Mouse (Mus musculus) limb, embryonic 12.5 days (tissue): ENCODE data around the gene Olfr1105. TPM values are rescaled to one million over a fixed set of nuclear protein-coding genes. Genes with fewer than 3 reads are reported as not detected.

Experiments
- ATAC-seq: fragments of 200-750 bp; cut with Nextera tagmentation; 2 replicates; pipeline ENCODE4 v1.8.0; 2017; ENCODE audit warnings: low read depth, moderate TSS enrichment; ENCODE audit not compliant: insufficient number of reproducible peaks, insufficient read depth, low FRiP score, low TSS enrichment
- H3K27ac ChIP-seq: fragments of 300-500 bp; sonication (generic); 2 replicates; pipeline ENCODE4 v1.5.1; 2016; ENCODE audit warnings: mild to moderate bottlenecking, moderate library complexity
- H3K27me3 ChIP-seq: fragments of 300-500 bp; sonication (generic); 2 replicates; pipeline ENCODE4 v1.6.1; 2016; ENCODE audit warnings: mild to moderate bottlenecking, moderate library complexity
- H3K36me3 ChIP-seq: fragments of 300-500 bp; sonication (generic); 2 replicates; pipeline ENCODE4 v1.6.1; 2016; ENCODE audit warnings: mild to moderate bottlenecking, moderate library complexity
- H3K4me1 ChIP-seq: fragments of 300-500 bp; sonication (generic); replicated peaks from 2 replicates; pipeline ENCODE4 v1.6.1; 2016
- H3K4me2 ChIP-seq: fragments of 300-500 bp; sonication (generic); 2 replicates; pipeline ENCODE4 v1.6.1; 2016; ENCODE audit warnings: mild to moderate bottlenecking, moderate library complexity
- H3K4me3 ChIP-seq: fragments of 300-500 bp; sonication (generic); replicated peaks from 2 replicates; pipeline ENCODE4 v1.5.1; 2016; ENCODE audit warnings: mild to moderate bottlenecking
- H3K9ac ChIP-seq: fragments of 300-500 bp; sonication (generic); replicated peaks from 2 replicates; pipeline ENCODE4 v1.6.1; 2016; ENCODE audit warnings: mild to moderate bottlenecking, moderate library complexity
- H3K9me3 ChIP-seq: fragments of 300-500 bp; sonication (generic); 2 replicates; pipeline ENCODE4 v1.6.1; 2016; ENCODE audit warnings: mild to moderate bottlenecking, moderate library complexity
- WGBS: fragments of 180-500 bp; shearing (Covaris S2); methylation state at CpG from one replicate; pipeline ENCODE4 v1.1.7; 2016; 5-methylcytosine and 5-hydroxymethylcytosine counted together
- polyA plus RNA-seq: library from polyadenylated mRNA; unstranded; fragments of >200 nt; fragmentation: Nextera tagmentation; extraction: Ambion mirVana; gene quantifications from 2 replicates; pipeline ENCODE4 v1.2.1, GENCODE M21; 2016

Olfr1105 gene
- not detected in 2 replicates for polyA plus RNA-seq

DNA sequence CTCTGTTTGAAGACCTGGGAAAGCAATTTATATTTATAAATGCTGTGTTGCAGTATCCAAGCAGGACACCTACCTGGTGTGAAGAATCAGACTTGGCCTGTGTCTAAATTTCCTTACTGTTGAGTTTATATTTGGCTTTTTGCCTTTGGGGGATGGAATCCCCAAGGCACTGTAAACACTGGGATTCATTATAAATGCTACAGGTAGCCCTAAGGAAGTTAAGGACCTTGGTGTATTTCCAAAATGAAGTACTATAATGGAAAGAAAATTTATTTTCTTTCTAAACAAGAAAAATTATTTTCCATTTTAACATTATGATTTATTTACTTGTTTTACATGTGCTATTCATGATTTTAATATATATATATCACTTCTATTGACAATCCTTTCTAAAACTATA lies at the start of gene Olfr1105:
Gene Olfr1105 (minus strand): TSS at position 101 of the 400 bp plus-strand sequence.
- no peak for ATAC-seq
- no peak within 1 kb of the TSS for H3K27ac ChIP-seq
- H3K4me2 ChIP-seq, result no peak within 1 kb of the TSS
- H3K27me3 ChIP-seq, result no peaks in the 10 kb centered on the region
- no peaks in the 10 kb centered on the region for H3K9me3 ChIP-seq
- H3K4me1 ChIP-seq, result no peaks in the 10 kb centered on the region
- no peak within 1 kb of the TSS for H3K4me3 ChIP-seq
- H3K36me3 ChIP-seq, result no peaks in the 10 kb centered on the region
- H3K9ac ChIP-seq, result no peak within 1 kb of the TSS

DNA sequence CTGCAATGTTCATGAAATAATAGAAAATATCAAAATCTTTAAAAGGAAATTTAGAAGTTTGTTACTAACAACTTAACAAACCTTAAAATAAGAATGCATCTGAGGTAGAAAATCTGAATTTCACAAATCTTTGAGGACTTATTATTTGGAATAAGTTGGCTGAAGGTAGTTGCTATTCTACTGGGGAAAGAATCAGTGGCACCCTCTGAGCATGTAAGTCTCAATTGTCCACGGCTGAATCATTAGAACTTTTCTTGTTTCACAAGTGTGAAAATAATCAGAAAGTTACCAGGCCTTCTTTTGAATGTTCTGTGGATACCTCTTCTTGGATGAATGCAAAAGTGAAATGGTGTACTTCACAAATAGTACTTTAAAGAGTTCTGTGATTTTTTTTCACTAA lies 39.4 kb upstream of the Olfr1105 start, which contains the start of gene Olfr1107:
Gene Olfr1107 (minus strand): TSS at position 101 of the 400 bp plus-strand sequence.
- Histone ChIP-seq H3K4me3 (no peak within 1 kb of the TSS), H3K4me2 (no peak within 1 kb of the TSS), H3K27me3 (no peaks in the 10 kb centered on the region), H3K9me3 (no peaks in the 10 kb centered on the region), H3K9ac (no peak within 1 kb of the TSS), H3K4me1 (no peaks in the 10 kb centered on the region), H3K36me3 (no peaks in the 10 kb centered on the region), H3K27ac (no peak within 1 kb of the TSS)
- ATAC-seq, result no peak
- WGBS, result 80% methylated on average over 1 of the region's 1 CpGs

DNA sequence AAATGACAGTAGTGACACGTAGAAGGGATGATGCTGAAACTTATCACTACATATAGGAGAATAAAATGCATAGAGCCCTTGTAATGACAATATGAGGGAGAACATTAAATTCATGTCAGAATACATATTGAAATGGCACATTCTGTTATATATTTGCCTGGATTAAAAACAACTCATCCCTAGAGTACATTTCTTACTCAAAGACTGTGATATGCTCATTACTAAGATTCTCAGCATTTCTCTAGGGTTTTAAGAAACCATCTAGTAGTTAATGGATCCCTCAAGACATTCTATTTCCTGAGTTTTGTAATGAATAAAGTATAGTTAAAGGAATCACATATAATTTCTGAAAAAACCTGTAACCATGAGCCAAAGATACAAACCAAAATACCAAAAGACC lies 15.8 kb upstream of the Olfr1105 start, which contains the start of gene Olfr1106:
Gene Olfr1106 (minus strand): TSS at position 101 of the 400 bp plus-strand sequence.
- 78% methylated on average over 1 of the region's 1 CpGs for WGBS
- H3K27ac ChIP-seq, result no peak within 1 kb of the TSS
- H3K4me2 ChIP-seq, result no peak within 1 kb of the TSS
- H3K27me3 ChIP-seq, result no peaks in the 10 kb centered on the region
- no peaks in the 10 kb centered on the region for H3K36me3 ChIP-seq
- no peak within 1 kb of the TSS for H3K4me3 ChIP-seq
- H3K9ac ChIP-seq, result no peak within 1 kb of the TSS
- no peaks in the 10 kb centered on the region for H3K4me1 ChIP-seq
- H3K9me3 ChIP-seq, result no peaks in the 10 kb centered on the region
- no peak for ATAC-seq

DNA sequence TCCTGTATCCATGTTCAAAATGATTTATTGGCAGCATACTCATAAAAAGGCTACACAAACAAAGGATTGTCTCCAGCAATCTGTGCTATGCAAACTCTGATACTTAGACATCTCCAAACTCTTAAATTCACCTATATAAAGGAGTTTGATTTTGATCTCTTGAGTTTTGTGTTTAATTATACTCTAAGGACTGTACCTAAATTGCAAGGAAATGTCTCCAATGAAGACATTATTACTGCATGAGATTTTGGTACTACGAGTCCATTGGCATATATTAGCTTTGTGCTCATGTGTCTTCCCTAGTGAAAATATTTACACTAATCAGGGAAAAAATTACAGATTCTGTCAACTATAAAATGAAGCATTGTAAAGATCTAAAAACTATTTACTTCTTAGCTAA lies 9.4 kb downstream of the Olfr1105 start, which contains the start of gene Olfr1104:
Gene Olfr1104 (minus strand): TSS at position 101 of the 400 bp plus-strand sequence.
- no peaks in the 10 kb centered on the region for H3K27me3 ChIP-seq
- no peaks in the 10 kb centered on the region for H3K36me3 ChIP-seq
- no peaks in the 10 kb centered on the region for H3K4me1 ChIP-seq
- H3K9ac ChIP-seq, result no peak within 1 kb of the TSS
- H3K4me3 ChIP-seq, result no peak within 1 kb of the TSS
- H3K9me3 ChIP-seq, result no peaks in the 10 kb centered on the region
- no peak within 1 kb of the TSS for H3K27ac ChIP-seq
- ATAC-seq, result no peak
- no peak within 1 kb of the TSS for H3K4me2 ChIP-seq
- 87% methylated on average over 1 of the region's 1 CpGs for WGBS

DNA sequence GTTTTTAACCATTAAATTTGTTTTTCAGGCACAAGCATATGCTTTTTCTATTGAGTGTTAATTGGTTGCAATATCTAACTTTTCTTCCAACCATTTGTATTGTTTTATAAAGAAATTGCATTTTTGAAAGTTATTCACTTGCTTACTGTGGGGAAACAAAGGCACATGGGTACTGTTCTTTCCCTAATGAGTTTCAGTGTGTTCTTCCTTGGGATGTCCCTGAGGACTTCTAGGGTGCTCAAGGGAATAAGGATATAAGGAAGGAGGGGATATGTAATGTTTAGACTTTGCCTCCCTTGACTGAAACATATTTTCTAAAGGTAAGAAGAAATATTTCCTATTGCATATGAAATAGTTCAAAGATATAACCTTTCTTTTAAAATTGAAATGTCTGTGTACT lies 38.2 kb downstream of the Olfr1105 start, which contains the start of gene Olfr1102:
Gene Olfr1102 (plus strand): TSS at position 301 of the 400 bp plus-strand sequence.
- no peak within 1 kb of the TSS for H3K9ac ChIP-seq
- no peaks in the 10 kb centered on the region for H3K36me3 ChIP-seq
- H3K4me2 ChIP-seq, result no peak within 1 kb of the TSS
- ATAC-seq, result no peak
- H3K27ac ChIP-seq, result no peak within 1 kb of the TSS
- no peaks in the 10 kb centered on the region for H3K9me3 ChIP-seq
- H3K27me3 ChIP-seq, result no peaks in the 10 kb centered on the region
- H3K4me1 ChIP-seq, result no peaks in the 10 kb centered on the region
- no peak within 1 kb of the TSS for H3K4me3 ChIP-seq

DNA sequence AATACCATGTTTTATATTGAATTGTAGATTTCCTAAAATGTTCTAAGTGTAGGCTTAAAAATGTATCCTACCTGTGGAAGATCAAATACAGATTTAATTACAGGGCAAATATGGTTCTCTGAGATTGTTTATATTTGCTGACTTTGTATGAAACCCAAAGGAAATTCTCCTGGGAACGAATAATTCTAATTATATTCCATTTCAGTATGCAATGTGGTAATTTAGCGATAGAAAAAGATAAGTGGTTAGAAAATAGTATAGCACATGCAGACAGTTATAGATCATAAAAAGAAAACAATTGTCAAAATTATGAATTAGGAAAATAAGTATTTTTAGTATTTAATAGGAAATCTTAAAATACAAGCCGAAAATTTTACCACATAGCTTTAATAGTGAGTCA lies 45.2 kb downstream of the Olfr1105 start, which contains the start of gene Olfr1101:
Gene Olfr1101 (minus strand): TSS at position 101 of the 400 bp plus-strand sequence.
- Histone ChIP-seq H3K27me3 (no peaks in the 10 kb centered on the region), H3K9me3 (no peaks in the 10 kb centered on the region), H3K4me3 (no peak within 1 kb of the TSS), H3K9ac (no peak within 1 kb of the TSS), H3K27ac (no peak within 1 kb of the TSS), H3K36me3 (no peaks in the 10 kb centered on the region), H3K4me2 (no peak within 1 kb of the TSS), H3K4me1 (no peaks in the 10 kb centered on the region)
- WGBS, result 84% methylated on average over 3 of the region's 3 CpGs
- ATAC-seq, result no peak

Other genes starting within 250 kb of the Olfr1105 start
- gene Olfr141, start 226.5 kb downstream of the Olfr1105 start, polyA plus RNA-seq, result not detected in 2 replicates
- not detected in 2 replicates for gene Olfr1094, start 211.9 kb downstream of the Olfr1105 start, polyA plus RNA-seq
- gene Olfr1095, start 184.8 kb downstream of the Olfr1105 start, polyA plus RNA-seq, result not detected in 2 replicates
- not detected in 2 replicates for gene Gm13723, start 161.7 kb downstream of the Olfr1105 start, polyA plus RNA-seq
- not detected in 2 replicates for gene Olfr1097, start 144.3 kb downstream of the Olfr1105 start, polyA plus RNA-seq
- gene Olfr1098, start 112.0 kb downstream of the Olfr1105 start, polyA plus RNA-seq, result not detected in 2 replicates
- not detected in 2 replicates for gene Olfr1099, start 75.8 kb downstream of the Olfr1105 start, polyA plus RNA-seq
- not detected in 2 replicates for gene Olfr1100, start 56.6 kb downstream of the Olfr1105 start, polyA plus RNA-seq
- gene Olfr1101, start 45.3 kb downstream of the Olfr1105 start, polyA plus RNA-seq, result not detected in 2 replicates
- gene Olfr1102, start 38.1 kb downstream of the Olfr1105 start, polyA plus RNA-seq, result not detected in 2 replicates
- not detected in 2 replicates for gene Olfr1104, start 9.5 kb downstream of the Olfr1105 start, polyA plus RNA-seq
- not detected in 2 replicates for gene Olfr1106, start 15.7 kb upstream of the Olfr1105 start, polyA plus RNA-seq
- not detected in 2 replicates for gene Olfr1107, start 39.3 kb upstream of the Olfr1105 start, polyA plus RNA-seq
- gene Olfr1109, start 59.5 kb upstream of the Olfr1105 start, polyA plus RNA-seq, result not detected in 2 replicates
- not detected in 2 replicates for gene Olfr259, start 78.0 kb upstream of the Olfr1105 start, polyA plus RNA-seq
- gene Olfr1110, start 103.8 kb upstream of the Olfr1105 start, polyA plus RNA-seq, result not detected in 2 replicates
- gene Olfr1111, start 116.1 kb upstream of the Olfr1105 start, polyA plus RNA-seq, result not detected in 2 replicates
- not detected in 2 replicates for gene Olfr1112, start 151.3 kb upstream of the Olfr1105 start, polyA plus RNA-seq
- gene Olfr1113, start 172.4 kb upstream of the Olfr1105 start, polyA plus RNA-seq, result not detected in 2 replicates
- not detected in 2 replicates for gene Olfr1115, start 211.5 kb upstream of the Olfr1105 start, polyA plus RNA-seq
- gene Olfr1116, start 231.0 kb upstream of the Olfr1105 start, polyA plus RNA-seq, result not detected in 2 replicates